Mouse (Mus musculus) lung, postnatal 0 days (tissue): ENCODE data around the gene Tmem132c.

Experiments used
- CTCF ChIP-seq: IDR thresholded peaks from 2 replicates; pipeline ENCODE4 v1.5.1; 2016; ENCODE audit warnings: antibody characterized with exemption, mild to moderate bottlenecking
- EP300 ChIP-seq: IDR thresholded peaks from 2 replicates; pipeline ENCODE4 v1.6.1; 2016; ENCODE audit warnings: antibody characterized with exemption, mild to moderate bottlenecking, control low read depth

DNA sequence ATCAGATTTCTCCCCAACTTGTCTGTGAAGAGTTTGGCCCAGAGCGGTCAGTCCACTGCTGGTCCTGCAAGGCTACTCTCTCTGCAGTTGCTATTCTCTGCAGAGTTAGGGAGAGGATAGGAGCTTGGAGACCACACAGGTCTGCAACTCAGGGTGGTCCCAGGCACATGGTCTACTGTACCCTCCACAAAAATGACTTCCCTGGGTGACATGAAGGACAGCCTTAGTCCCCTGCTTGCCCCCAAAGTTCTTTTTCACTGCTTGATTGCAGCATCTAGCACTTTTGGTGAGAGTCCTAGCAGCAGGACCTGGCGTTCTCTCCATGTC, 69.4 kb downstream of the Tmem132c start:
- TF ChIP-seq EP300 (no peak), CTCF (no peak)
